Mouse (Mus musculus): ENCODE measurements around the gene Sfxn5. TPM values are rescaled to one million over a fixed set of nuclear protein-coding genes. Genes with fewer than 3 reads are reported as not detected.

Gene Sfxn5
- total and polyA plus RNA-seq, 2 experiments from 2014 or later: 76.1 to 135 TPM

GRCm38 (mm10) chr6:85226570-85226969, 106.7 kb downstream of the Sfxn5 start:
- DNase-seq (ENCODE audit: low spot score) (no peak), ATAC-seq (ENCODE audit: low FRiP score) (no peak)
- 74% methylated on average over 9 of the region's 9 CpGs for WGBS
- Histone ChIP-seq H3K4me1 (ENCODE audit: insufficient read depth, low read length) (no peaks in the 10 kb centered on the region), H3K4me3 (ENCODE audit: low read depth, low read length) (no peak overlapping the region), H3K27me3 (ENCODE audit: insufficient read depth, low read length) (no peaks in the 10 kb centered on the region), H3K4me2 (ENCODE audit: low read depth, low read length, poor library complexity, severe bottlenecking) (no peak overlapping the region), H3K9ac (replicated peaks; ENCODE audit: low read length, poor library complexity, severe bottlenecking) (no peak overlapping the region), H3K36me3 (ENCODE audit: insufficient read depth, low read length) (0 out of 2 replicates have a peak, but pooled peaks cover 4% of the 10 kb centered on the region), H3K27ac (ENCODE audit: low read depth, low read length) (no peak overlapping the region), H3K9me3 (ENCODE audit: low read length) (no peaks in the 10 kb centered on the region)
- TF ChIP-seq CTCF (IDR thresholded peaks at IDR 0.05): no peak

- no peak for TF ChIP-seq CTCF (IDR thresholded peaks at IDR 0.05)
- DNase-seq (ENCODE audit: low spot score) (no peak), ATAC-seq (ENCODE audit: low FRiP score) (no peak)
- Histone ChIP-seq H3K9ac (replicated peaks; ENCODE audit: low read length, poor library complexity, severe bottlenecking) (no peak overlapping the region), H3K4me2 (ENCODE audit: low read depth, low read length, poor library complexity, severe bottlenecking) (no peak overlapping the region), H3K27me3 (ENCODE audit: insufficient read depth, low read length) (no peaks in the 10 kb centered on the region), H3K4me3 (ENCODE audit: low read depth, low read length) (no peak overlapping the region), H3K4me1 (ENCODE audit: insufficient read depth, low read length) (no peaks in the 10 kb centered on the region), H3K36me3 (ENCODE audit: insufficient read depth, low read length) (0 out of 2 replicates have a peak, but pooled peaks cover 4% of the 10 kb centered on the region), H3K9me3 (ENCODE audit: low read length) (no peaks in the 10 kb centered on the region), H3K27ac (ENCODE audit: low read depth, low read length) (no peak overlapping the region)
- WGBS: 37% methylated on average over 15 of the region's 15 CpGs
Measured at GRCm38 (mm10) chr6:85224442-85224891, 108.8 kb downstream of the Sfxn5 start.

GRCm38 (mm10) chr6:85223498-85224150, 109.6 kb downstream of the Sfxn5 start:
- Histone ChIP-seq H3K4me1 (ENCODE audit: insufficient read depth, low read length) (no peaks in the 10 kb centered on the region), H3K27me3 (ENCODE audit: insufficient read depth, low read length) (no peaks in the 10 kb centered on the region), H3K9me3 (ENCODE audit: low read length) (no peaks in the 10 kb centered on the region), H3K27ac (ENCODE audit: low read depth, low read length) (no peak overlapping the region), H3K36me3 (ENCODE audit: insufficient read depth, low read length) (0 out of 2 replicates have a peak, but pooled peaks cover 4% of the 10 kb centered on the region), H3K4me2 (ENCODE audit: low read depth, low read length, poor library complexity, severe bottlenecking) (no peak overlapping the region), H3K4me3 (ENCODE audit: low read depth, low read length) (no peak overlapping the region), H3K9ac (replicated peaks; ENCODE audit: low read length, poor library complexity, severe bottlenecking) (no peak overlapping the region)
- ATAC-seq (ENCODE audit: low FRiP score) (no peak), DNase-seq (ENCODE audit: low spot score) (no peak)
- TF ChIP-seq CTCF (IDR thresholded peaks at IDR 0.05): no peak
- WGBS: 45% methylated on average over 14 of the region's 14 CpGs

GRCm38 (mm10) chr6:85222551-85222950, 110.7 kb downstream of the Sfxn5 start:
- no peak overlapping the region for H3K9ac ChIP-seq (replicated peaks; ENCODE audit: low read length, poor library complexity, severe bottlenecking)
- DNase-seq (ENCODE audit: low spot score) (no peak), ATAC-seq (ENCODE audit: low FRiP score) (no peak)
- TF ChIP-seq CTCF (IDR thresholded peaks at IDR 0.05): no peak
- WGBS: 78% methylated on average over 10 of the region's 10 CpGs
- H3K27me3 ChIP-seq (ENCODE audit: insufficient read depth, low read length): no peaks in the 10 kb centered on the region
- no peaks in the 10 kb centered on the region for H3K9me3 ChIP-seq (ENCODE audit: low read length)
- H3K36me3 ChIP-seq (ENCODE audit: insufficient read depth, low read length): 0 out of 2 replicates have a peak, but pooled peaks cover 4% of the 10 kb centered on the region
- no peak overlapping the region for H3K4me2 ChIP-seq (ENCODE audit: low read depth, low read length, poor library complexity, severe bottlenecking)
- H3K27ac ChIP-seq (ENCODE audit: low read depth, low read length): no peak overlapping the region
- no peak overlapping the region for H3K4me3 ChIP-seq (ENCODE audit: low read depth, low read length)
- H3K4me1 ChIP-seq (ENCODE audit: insufficient read depth, low read length): no peaks in the 10 kb centered on the region

- no peak for ATAC-seq (ENCODE audit: low FRiP score)
- Histone ChIP-seq H3K27ac (ENCODE audit: low read depth, low read length) (no peak overlapping the region), H3K9me3 (ENCODE audit: low read length) (no peaks in the 10 kb centered on the region), H3K9ac (replicated peaks; ENCODE audit: low read length, poor library complexity, severe bottlenecking) (no peak overlapping the region), H3K4me2 (ENCODE audit: low read depth, low read length, poor library complexity, severe bottlenecking) (no peak overlapping the region), H3K4me1 (ENCODE audit: insufficient read depth, low read length) (no peaks in the 10 kb centered on the region), H3K36me3 (ENCODE audit: insufficient read depth, low read length) (no peaks in the 10 kb centered on the region), H3K27me3 (ENCODE audit: insufficient read depth, low read length) (no peaks in the 10 kb centered on the region), H3K4me3 (ENCODE audit: low read depth, low read length) (no peak overlapping the region)
- TF ChIP-seq CTCF (IDR thresholded peaks at IDR 0.05): no peak
- no peak for DNase-seq (ENCODE audit: low spot score)
- 57% methylated on average over 4 of the region's 4 CpGs for WGBS
Measured at GRCm38 (mm10) chr6:85220917-85221316, 112.3 kb downstream of the Sfxn5 start.

GRCm38 (mm10) chr6:85219706-85220105, 113.5 kb downstream of the Sfxn5 start:
- no peak for TF ChIP-seq CTCF (IDR thresholded peaks at IDR 0.05)
- ATAC-seq (ENCODE audit: low FRiP score) (no peak), DNase-seq (ENCODE audit: low spot score) (no peak)
- Histone ChIP-seq H3K4me1 (ENCODE audit: insufficient read depth, low read length) (no peaks in the 10 kb centered on the region), H3K4me2 (ENCODE audit: low read depth, low read length, poor library complexity, severe bottlenecking) (no peak overlapping the region), H3K36me3 (ENCODE audit: insufficient read depth, low read length) (no peaks in the 10 kb centered on the region), H3K9ac (replicated peaks; ENCODE audit: low read length, poor library complexity, severe bottlenecking) (no peak overlapping the region), H3K4me3 (ENCODE audit: low read depth, low read length) (no peak overlapping the region), H3K27me3 (ENCODE audit: insufficient read depth, low read length) (no peaks in the 10 kb centered on the region), H3K9me3 (ENCODE audit: low read length) (no peaks in the 10 kb centered on the region), H3K27ac (ENCODE audit: low read depth, low read length) (no peak overlapping the region)
- WGBS: 97% methylated on average over 11 of the region's 11 CpGs

Measured in midbrain, postnatal 0 days (tissue).